Mouse (Mus musculus) brown adipose tissue, adult 24 weeks (tissue): ENCODE measurements around the gene Hist1h4h. TPM values are rescaled to one million over a fixed set of nuclear protein-coding genes. Genes with fewer than 3 reads are reported as not detected.
"Not testable (repeated sequence)": the region's sequence is repeated elsewhere in the genome, so short reads cannot be mapped to it uniquely, and the experiment has no call there.

Experiments
- H3K27ac ChIP-seq: fragments of 200-500 bp; replicated peaks from 2 replicates; pipeline ENCODE4 v1.5.1; 2012; ENCODE audit warnings: low read depth, mild to moderate bottlenecking, low read length
- H3K4me1 ChIP-seq: fragments of 200-500 bp; 2 replicates; pipeline ENCODE4 v1.6.1; 2012; ENCODE audit warnings: low read length, mixed read lengths; ENCODE audit not compliant: control insufficient read depth, insufficient read depth, insufficient read length
- H3K4me3 ChIP-seq: fragments of 200-500 bp; 2 replicates; pipeline ENCODE4 v1.5.1; 2012; ENCODE audit warnings: low read depth, mild to moderate bottlenecking, low read length, moderate library complexity; ENCODE audit not compliant: insufficient read depth
- polyA plus RNA-seq: library from polyadenylated mRNA; stranded (reverse); fragments of >200 nt; gene quantifications from 2 replicates; pipeline ENCODE4 v1.2.4, GENCODE M21; 2012; ENCODE audit not compliant: missing spikeins, insufficient read depth, insufficient read length

Hist1h4h gene
- polyA plus RNA-seq, 1 experiment = 69.6 TPM

DNA sequence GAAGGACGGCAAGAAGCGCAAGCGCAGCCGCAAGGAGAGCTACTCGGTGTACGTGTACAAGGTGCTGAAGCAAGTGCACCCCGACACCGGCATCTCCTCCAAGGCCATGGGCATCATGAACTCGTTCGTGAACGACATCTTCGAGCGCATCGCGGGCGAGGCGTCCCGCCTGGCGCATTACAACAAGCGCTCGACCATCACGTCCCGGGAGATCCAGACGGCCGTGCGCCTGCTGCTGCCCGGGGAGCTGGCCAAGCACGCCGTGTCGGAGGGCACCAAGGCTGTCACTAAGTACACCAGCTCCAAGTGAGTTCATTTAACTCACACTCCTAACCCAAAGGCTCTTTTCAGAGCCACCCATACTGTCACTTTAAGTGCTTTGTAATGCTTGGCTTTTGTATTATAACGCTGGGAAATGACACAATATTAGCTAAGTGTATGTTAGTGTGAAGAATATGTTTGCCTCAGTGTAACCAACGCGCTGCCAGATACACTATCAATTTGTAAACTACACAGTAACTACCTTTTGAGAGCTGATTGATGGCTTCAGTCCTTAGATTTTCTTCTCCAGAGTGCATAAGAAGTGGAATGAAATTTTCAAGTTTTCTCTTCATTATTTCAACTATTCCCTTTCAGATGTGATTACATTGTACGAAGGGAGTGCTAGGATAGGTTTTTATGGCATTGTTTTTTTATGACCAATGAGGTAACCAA is 40.8 kb downstream of the Hist1h4h start:
- not testable (repeated sequence) for H3K4me1 ChIP-seq
- H3K4me3 ChIP-seq = peak overlapping the region; percentile 59
- H3K27ac ChIP-seq = 0 out of 2 replicates have a peak overlapping the region, but pooled peaks have one; percentile 74

GRCm38 (mm10) chr13:23572218-23573033 is 41.6 kb downstream of the Hist1h4h start:
- Histone ChIP-seq H3K27ac (no peak overlapping the region), H3K4me1 (0 out of 2 replicates have a peak, but pooled peaks cover 2% of the 10 kb centered on the region), H3K4me3 (no peak overlapping the region)

DNA sequence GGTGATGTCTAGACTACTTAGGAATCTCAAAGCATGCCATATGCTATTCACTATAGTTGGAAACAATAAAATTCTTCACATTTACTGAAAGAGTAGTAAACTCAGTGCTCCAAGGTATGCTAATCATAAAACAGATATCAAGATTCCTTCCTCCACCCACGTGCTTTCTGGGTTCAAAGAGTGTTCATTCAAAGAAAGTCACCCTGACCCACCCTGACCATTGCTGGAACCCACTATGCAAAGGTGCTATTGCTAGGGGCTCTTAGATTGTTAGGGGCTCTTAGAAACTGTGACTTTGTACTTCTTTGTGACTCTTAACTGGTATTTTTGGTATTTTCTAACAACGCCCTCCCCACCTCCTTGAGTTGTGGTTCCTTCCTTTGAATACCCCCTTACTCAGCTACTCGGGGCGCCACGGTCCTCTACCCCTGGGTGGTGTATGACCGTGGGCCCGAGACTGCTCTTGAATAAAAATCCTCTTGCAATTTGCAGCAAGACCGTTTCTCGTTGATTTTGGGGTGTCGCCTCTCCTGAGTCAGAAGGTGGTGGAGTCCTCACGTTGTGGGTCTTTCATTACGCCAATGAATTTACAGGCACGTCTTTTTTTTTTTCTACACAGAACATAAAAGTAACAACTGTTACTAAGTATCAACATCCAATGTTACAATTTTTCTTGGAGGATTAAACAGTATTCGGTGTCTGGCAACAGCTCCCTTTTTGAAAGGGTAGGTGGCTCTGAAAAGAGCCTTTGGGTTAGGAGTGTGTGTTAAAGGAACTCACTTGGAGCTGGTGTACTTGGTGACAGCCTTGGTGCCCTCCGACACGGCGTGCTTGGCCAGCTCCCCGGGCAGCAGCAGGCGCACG is 42.4 kb downstream of the Hist1h4h start:
- not testable (repeated sequence) for H3K27ac ChIP-seq, H3K4me1 ChIP-seq
- peak overlapping the region; percentile 49 for H3K4me3 ChIP-seq

- Histone ChIP-seq H3K27ac (peak within 1 kb of the TSS; percentile 42; the same call in 1 of the 2 replicates), H3K4me3 (peak within 1 kb of the TSS; percentile 49)
Measured at GRCm38 (mm10) chr13:23573898-23574524, 43.2 kb downstream of the Hist1h4h start, which contains the start of the genes Hist1h2bf and Hist1h2ad. Hist1h2bf (minus strand) TSS chr13:23574196. Hist1h2ad (plus strand) TSS chr13:23574381.

DNA sequence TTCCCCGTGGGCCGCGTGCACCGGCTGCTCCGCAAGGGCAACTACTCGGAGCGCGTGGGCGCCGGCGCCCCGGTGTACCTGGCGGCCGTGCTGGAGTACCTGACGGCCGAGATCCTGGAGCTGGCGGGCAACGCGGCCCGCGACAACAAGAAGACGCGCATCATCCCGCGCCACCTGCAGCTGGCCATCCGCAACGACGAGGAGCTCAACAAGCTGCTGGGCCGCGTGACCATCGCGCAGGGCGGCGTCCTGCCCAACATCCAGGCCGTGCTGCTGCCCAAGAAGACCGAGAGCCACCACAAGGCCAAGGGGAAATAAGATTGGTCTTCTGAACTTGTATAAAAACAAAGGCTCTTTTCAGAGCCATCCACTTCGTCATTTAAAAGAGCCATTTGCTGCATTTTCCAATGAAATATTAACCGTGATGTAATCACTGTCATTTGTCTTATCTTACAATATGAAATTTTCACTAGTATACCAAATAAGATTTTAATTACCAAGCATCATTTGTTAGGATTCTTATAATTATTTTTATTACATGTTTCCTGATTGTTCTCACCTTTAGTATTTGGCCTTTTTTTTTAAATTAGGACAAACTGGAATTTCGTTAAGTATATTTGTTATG is 43.8 kb downstream of the Hist1h4h start:
- peak overlapping the region; percentile 28 for H3K4me3 ChIP-seq
- not testable (repeated sequence) for H3K27ac ChIP-seq

More at GRCm38 (mm10) chr13:23573898-23574524, 43.2 kb downstream of the Hist1h4h start, which contains the start of the genes Hist1h2bf and Hist1h2ad:
- H3K4me1 ChIP-seq = not testable (repeated sequence)

GRCm38 (mm10) chr13:23575271-23575851 is 44.5 kb downstream of the Hist1h4h start, which contains the start of gene Hist1h3d:
Hist1h3d (plus strand) TSS chr13:23575763.
- H3K4me3 ChIP-seq = peak within 1 kb of the TSS; percentile 59
- H3K4me1 ChIP-seq = 0 out of 2 replicates have a peak, but pooled peaks cover 2% of the 10 kb centered on the region
- no peak within 1 kb of the TSS for H3K27ac ChIP-seq

More for the DNA sequence above, 43.8 kb downstream of the Hist1h4h start:
- H3K4me1 ChIP-seq = not testable (repeated sequence)

GRCm38 (mm10) chr13:23575864-23576313 is 45.0 kb downstream of the Hist1h4h start:
- H3K27ac ChIP-seq = not testable (repeated sequence)

GRCm38 (mm10) chr13:23576351-23576881 is 45.6 kb downstream of the Hist1h4h start:
- H3K4me3 ChIP-seq = 0 out of 2 replicates have a peak overlapping the region, but pooled peaks have one; percentile 6
- H3K4me1 ChIP-seq = 0 out of 2 replicates have a peak, but pooled peaks cover 2% of the 10 kb centered on the region
- no peak overlapping the region for H3K27ac ChIP-seq

More at GRCm38 (mm10) chr13:23575864-23576313, 45.0 kb downstream of the Hist1h4h start:
- H3K4me3 ChIP-seq = peak overlapping the region; percentile 59
- H3K4me1 ChIP-seq = not testable (repeated sequence)

DNA sequence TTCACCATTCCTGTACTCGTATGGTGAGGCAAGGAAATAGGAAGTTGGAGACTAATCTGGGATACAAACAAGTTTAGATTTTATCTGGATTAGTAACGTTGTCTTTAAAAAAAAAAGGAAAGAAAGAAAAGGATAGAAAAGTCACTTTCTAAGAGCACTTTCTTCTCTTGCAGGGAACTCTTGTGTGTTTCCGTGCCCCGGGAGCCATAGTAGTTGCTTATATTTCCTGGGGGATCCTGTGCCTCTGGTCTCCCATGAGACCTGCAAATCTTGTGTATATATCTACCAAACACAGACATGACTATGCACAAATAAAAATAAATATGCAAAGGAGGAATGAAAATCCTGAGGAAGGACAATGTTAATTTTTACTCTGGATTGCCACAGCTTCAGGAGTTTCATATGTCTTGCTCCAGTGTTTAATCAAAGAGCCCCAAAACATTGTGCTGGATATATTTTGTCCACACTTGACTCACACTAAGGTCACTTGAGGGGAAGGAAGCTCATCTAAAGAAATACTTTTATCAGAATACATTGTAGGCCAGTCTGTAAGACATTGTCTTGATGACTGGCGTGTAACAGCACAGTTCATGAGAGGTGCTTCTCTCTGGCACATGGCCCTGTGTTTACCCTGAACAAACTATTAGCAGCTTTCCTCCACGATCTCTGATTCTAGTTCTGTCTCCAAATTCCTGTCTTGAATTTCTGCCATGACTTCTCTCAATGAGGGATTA is 46.2 kb downstream of the Hist1h4h start:
- 0 out of 2 replicates have a peak, but pooled peaks cover 2% of the 10 kb centered on the region for H3K4me1 ChIP-seq
- no peak overlapping the region for H3K27ac ChIP-seq
- H3K4me3 ChIP-seq = no peak overlapping the region

DNA sequence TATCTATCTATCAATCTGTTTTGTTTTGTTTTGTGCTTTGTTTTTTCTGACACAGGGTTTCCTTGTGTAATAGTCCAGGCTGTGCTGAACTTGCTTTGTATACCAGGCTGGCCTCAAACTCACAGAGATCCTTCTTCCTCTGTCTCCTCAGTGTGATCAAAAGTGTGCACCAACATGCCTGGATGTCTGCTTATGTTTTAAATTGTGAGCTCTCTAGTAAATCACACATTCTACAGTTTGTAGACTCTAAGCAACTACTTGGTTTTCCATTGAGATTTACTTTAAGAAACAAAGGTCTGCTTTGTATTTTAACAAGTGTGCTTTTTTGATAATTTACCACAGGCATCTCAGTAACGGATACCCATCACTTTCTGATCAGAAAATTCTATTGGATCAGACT is 47.0 kb downstream of the Hist1h4h start:
- Histone ChIP-seq H3K4me3 (no peak overlapping the region), H3K27ac (no peak overlapping the region), H3K4me1 (peaks cover 4% of the 10 kb centered on the region; the same call in 1 of the 2 replicates)
